Mouse (Mus musculus) cerebellum, adult 9-11 months (tissue): ENCODE measurements around the gene Fdxr.
A peak's percentile ranks its signal among the peaks of the same experiment; 100 is the strongest.

Experiments used
- DNase-seq: peaks from one replicate; pipeline ENCODE4 v3.0.0; 2022

Gene Fdxr

GRCm38 (mm10) chr11:115234320-115235044 is 42.4 kb downstream of the Fdxr start:
- DNase-seq, result no peak

GRCm38 (mm10) chr11:115233526-115234290 is 43.1 kb downstream of the Fdxr start:
- DNase-seq, result no peak

- no peak for DNase-seq
Observed at GRCm38 (mm10) chr11:115232889-115233288, 44.0 kb downstream of the Fdxr start.

GRCm38 (mm10) chr11:115231924-115232323 is 44.9 kb downstream of the Fdxr start:
- DNase-seq, result no peak

GRCm38 (mm10) chr11:115231168-115231915 is 45.5 kb downstream of the Fdxr start:
- DNase-seq, result no peak

- DNase-seq, result no peak
Observed at GRCm38 (mm10) chr11:115229021-115229930, 47.6 kb downstream of the Fdxr start.

GRCm38 (mm10) chr11:115228430-115228829 is 48.4 kb downstream of the Fdxr start:
- no peak for DNase-seq

- DNase-seq, result no peak
Observed at GRCm38 (mm10) chr11:115227640-115228039, 49.2 kb downstream of the Fdxr start.

GRCm38 (mm10) chr11:115226811-115227491 is 49.9 kb downstream of the Fdxr start:
- DNase-seq, result peak; percentile 76

GRCm38 (mm10) chr11:115225301-115225700 is 51.5 kb downstream of the Fdxr start:
- DNase-seq, result no peak

GRCm38 (mm10) chr11:115224889-115225288 is 52.0 kb downstream of the Fdxr start:
- peak; percentile 76 for DNase-seq

GRCm38 (mm10) chr11:115223877-115224276 is 53.0 kb downstream of the Fdxr start:
- DNase-seq, result no peak

GRCm38 (mm10) chr11:115223451-115223850 is 53.4 kb downstream of the Fdxr start:
- DNase-seq, result no peak

- no peak for DNase-seq
Observed at GRCm38 (mm10) chr11:115222570-115222969, 54.3 kb downstream of the Fdxr start.

- no peak for DNase-seq
Observed at GRCm38 (mm10) chr11:115222077-115222476, 54.8 kb downstream of the Fdxr start.

- DNase-seq, result no peak
Observed at GRCm38 (mm10) chr11:115219685-115220084, 57.2 kb downstream of the Fdxr start.

GRCm38 (mm10) chr11:115219263-115219662 is 57.6 kb downstream of the Fdxr start:
- DNase-seq, result no peak
